Mouse (Mus musculus): ENCODE results near the gene Uchl3. TPM values are rescaled to one million over a fixed set of nuclear protein-coding genes. Genes with fewer than 3 reads are reported as not detected.

Gene Uchl3
- 187 and 189 TPM in 2 replicates for polyA plus RNA-seq (2015; fragmentation: Nextera tagmentation; extraction: Ambion mirVana)

GRCm38 (mm10) chr14:101653581-101654525 is at the start of gene Uchl3:
Uchl3 (plus strand) TSS chr14:101653967.
- H3K9me3 ChIP-seq (ENCODE audit: control insufficient read depth, low read length): no peaks in the 10 kb centered on the region
- H3K4me2 ChIP-seq (replicated peaks; ENCODE audit: low read depth): peak within 1 kb of the TSS; percentile 97
- peak within 1 kb of the TSS; percentile 96 for H3K4me3 ChIP-seq (ENCODE audit: low read depth, low read length)
- DNase-seq (ENCODE audit: low spot score) (peak; percentile 97), ATAC-seq (ENCODE audit: low FRiP score, low TSS enrichment) (peak; percentile 93)
- peak within 1 kb of the TSS; percentile 79 for H3K9ac ChIP-seq (ENCODE audit: low read length)
- under 1% methylated on average over 76 of the region's 81 CpGs for WGBS
- TF ChIP-seq EP300 (optimal IDR thresholded peaks at IDR 0.05) (peak; percentile 49), CTCF (IDR thresholded peaks at IDR 0.05; ENCODE audit: low read depth) (peak; percentile 97)
- no peaks in the 10 kb centered on the region for H3K27me3 ChIP-seq (ENCODE audit: control insufficient read depth, insufficient read depth, low read length)
- no peaks in the 10 kb centered on the region for H3K4me1 ChIP-seq (replicated peaks; ENCODE audit: control insufficient read depth, insufficient read depth)
- H3K27ac ChIP-seq (replicated peaks): peak within 1 kb of the TSS; percentile 79
- H3K36me3 ChIP-seq (ENCODE audit: control insufficient read depth, insufficient read depth, low read length): no peaks in the 10 kb centered on the region

DNA sequence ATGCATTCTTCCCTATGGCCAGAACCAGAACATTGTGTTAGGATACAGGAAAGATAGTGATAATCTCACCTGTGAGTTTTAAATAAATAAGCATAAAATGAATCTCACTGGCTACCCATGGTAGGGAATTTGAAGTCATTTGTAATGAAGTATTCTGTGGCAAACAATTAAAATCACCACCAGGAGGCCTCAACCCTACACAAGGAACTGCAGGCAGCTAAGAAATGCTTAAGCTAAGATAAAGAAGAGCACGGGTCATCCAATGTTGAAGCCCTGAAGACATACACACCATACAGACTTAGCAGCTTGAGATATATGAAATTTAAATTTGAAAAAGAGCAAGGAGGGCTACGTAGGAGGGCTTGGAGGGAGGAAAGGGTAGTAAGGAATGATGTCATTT is 47.9 kb upstream of the Uchl3 start:
- no peak overlapping the region for H3K27ac ChIP-seq (replicated peaks)
- TF ChIP-seq CTCF (IDR thresholded peaks at IDR 0.05; ENCODE audit: low read depth): peak; percentile 65
- TF ChIP-seq EP300 (optimal IDR thresholded peaks at IDR 0.05): no peak
- WGBS: 66% methylated on average over 2 of the region's 2 CpGs
- no peak overlapping the region for H3K9ac ChIP-seq (ENCODE audit: low read length)
- DNase-seq (ENCODE audit: low spot score): no peak
- H3K4me2 ChIP-seq (replicated peaks; ENCODE audit: low read depth): no peak overlapping the region
- no peak overlapping the region for H3K4me3 ChIP-seq (ENCODE audit: low read depth, low read length)
- no peaks in the 10 kb centered on the region for H3K36me3 ChIP-seq (ENCODE audit: control insufficient read depth, insufficient read depth, low read length)
- no peak for ATAC-seq (ENCODE audit: low FRiP score, low TSS enrichment)
- H3K27me3 ChIP-seq (ENCODE audit: control insufficient read depth, insufficient read depth, low read length): no peaks in the 10 kb centered on the region
- H3K9me3 ChIP-seq (ENCODE audit: control insufficient read depth, low read length): no peaks in the 10 kb centered on the region
- no peaks in the 10 kb centered on the region for H3K4me1 ChIP-seq (replicated peaks; ENCODE audit: control insufficient read depth, insufficient read depth)

DNA sequence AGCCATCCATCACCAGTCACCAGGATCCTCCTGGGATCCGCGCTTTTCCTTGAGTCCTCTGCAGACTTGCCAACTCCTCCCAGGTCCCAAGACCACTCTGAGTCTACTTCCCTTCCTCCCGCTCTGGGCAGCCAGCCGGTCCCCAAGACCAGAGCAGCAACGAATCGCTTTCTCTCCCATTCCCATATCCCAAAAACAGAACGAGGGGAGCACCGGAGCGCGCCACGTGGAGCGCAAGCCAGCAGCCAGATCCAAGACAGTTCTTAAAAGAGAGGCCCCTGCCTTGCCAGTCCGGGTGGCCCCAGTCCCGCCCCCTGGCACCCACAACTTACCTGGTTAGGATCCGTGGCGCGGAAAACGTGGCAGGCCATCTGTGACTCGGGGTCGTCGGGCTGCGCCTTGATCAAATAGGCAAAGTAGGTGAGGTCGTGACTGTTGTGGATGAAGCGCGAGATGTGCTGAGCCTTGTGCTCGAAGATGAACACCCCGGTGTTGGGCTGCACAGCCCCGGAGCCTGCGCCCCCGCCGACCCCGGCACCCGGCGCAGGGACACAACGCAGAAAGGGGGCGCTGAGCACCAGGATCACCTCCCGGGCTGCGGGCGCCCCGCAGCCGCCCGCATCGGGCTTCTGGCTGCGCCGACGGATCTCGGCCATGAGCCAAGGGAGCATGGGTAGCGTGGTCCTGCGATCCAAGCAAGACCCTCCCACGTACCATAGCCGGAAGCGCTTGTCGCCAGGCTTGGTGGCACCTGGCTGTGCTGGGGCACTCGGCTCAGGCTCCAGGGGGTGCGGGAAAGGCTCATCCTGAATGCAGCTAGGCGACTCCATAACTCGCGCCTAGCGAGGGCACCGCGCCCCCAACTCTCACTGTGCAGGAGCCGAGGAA is 45.9 kb upstream of the Uchl3 start:
- WGBS: under 1% methylated on average over 62 of the region's 62 CpGs
- H3K27me3 ChIP-seq (ENCODE audit: control insufficient read depth, insufficient read depth, low read length): no peaks in the 10 kb centered on the region
- peak; percentile 34 for DNase-seq (ENCODE audit: low spot score)
- no peaks in the 10 kb centered on the region for H3K9me3 ChIP-seq (ENCODE audit: control insufficient read depth, low read length)
- H3K4me1 ChIP-seq (replicated peaks; ENCODE audit: control insufficient read depth, insufficient read depth): no peaks in the 10 kb centered on the region
- no peaks in the 10 kb centered on the region for H3K36me3 ChIP-seq (ENCODE audit: control insufficient read depth, insufficient read depth, low read length)
- peak; percentile 57 for ATAC-seq (ENCODE audit: low FRiP score, low TSS enrichment)
- peak overlapping the region; percentile 72 for H3K9ac ChIP-seq (ENCODE audit: low read length)
- peak; percentile 25; the same call in 1 of the 2 replicates for TF ChIP-seq CTCF (IDR thresholded peaks at IDR 0.05; ENCODE audit: low read depth)
- TF ChIP-seq EP300 (optimal IDR thresholded peaks at IDR 0.05): no peak
- peak overlapping the region; percentile 53; the same call in 1 of the 2 replicates for H3K27ac ChIP-seq (replicated peaks)
- H3K4me2 ChIP-seq (replicated peaks; ENCODE audit: low read depth): peak overlapping the region; percentile 100
- H3K4me3 ChIP-seq (ENCODE audit: low read depth, low read length): peak overlapping the region; percentile 82

DNA sequence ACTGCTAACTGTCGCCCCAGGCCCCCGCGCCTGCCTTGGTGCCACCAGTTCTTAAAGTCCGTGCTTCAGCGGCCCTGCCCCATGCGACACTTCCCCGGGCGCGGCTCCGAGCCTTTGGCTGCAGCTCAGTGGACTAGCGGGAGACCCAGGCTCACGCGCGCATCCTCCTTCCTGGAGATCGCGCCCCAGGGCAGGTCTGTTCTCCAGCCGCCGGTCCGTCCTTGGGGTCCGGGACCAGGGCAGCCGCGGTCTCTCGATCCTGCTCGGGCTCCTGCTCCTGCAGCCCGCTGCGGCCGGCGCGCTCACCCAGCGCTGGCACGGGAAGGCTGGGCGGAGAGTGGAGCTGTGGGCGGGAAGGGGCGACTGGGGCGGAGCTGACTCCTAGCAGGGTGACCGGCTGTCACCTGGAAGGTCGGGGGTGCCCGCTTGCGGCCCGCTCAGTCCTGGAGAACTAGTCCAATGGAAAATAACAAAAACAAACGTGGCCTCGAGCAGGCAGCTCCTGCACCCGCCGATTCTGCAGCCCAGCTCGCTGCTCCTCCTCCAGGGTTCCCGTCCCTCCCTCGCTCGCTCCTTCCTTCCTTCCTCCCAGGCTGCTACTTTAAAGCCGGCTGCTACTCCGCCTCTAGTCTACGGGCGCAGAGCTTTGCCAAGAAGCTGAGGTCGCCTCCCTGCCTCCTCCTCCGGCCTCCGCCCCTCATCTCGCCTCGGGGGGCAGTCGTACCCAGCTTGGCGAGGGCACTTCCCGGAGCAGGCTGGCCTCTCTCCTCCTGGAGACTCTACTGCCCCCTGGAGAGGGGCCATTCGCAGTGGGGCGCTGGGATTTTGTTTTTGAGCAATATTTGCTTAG is 45.0 kb upstream of the Uchl3 start, which contains the start of gene Tbc1d4:
Tbc1d4 (minus strand) TSS at position 673 of the 850 bp plus-strand sequence.
- DNase-seq (ENCODE audit: low spot score) (peak; percentile 82), ATAC-seq (ENCODE audit: low FRiP score, low TSS enrichment) (peak; percentile 87)
- Histone ChIP-seq H3K9ac (ENCODE audit: low read length) (peak within 1 kb of the TSS; percentile 72), H3K27ac (replicated peaks) (peak within 1 kb of the TSS; percentile 53; the same call in 1 of the 2 replicates), H3K4me3 (ENCODE audit: low read depth, low read length) (peak within 1 kb of the TSS; percentile 82), H3K4me2 (replicated peaks; ENCODE audit: low read depth) (peak within 1 kb of the TSS; percentile 100), H3K9me3 (ENCODE audit: control insufficient read depth, low read length) (no peaks in the 10 kb centered on the region), H3K27me3 (ENCODE audit: control insufficient read depth, insufficient read depth, low read length) (no peaks in the 10 kb centered on the region), H3K4me1 (replicated peaks; ENCODE audit: control insufficient read depth, insufficient read depth) (no peaks in the 10 kb centered on the region), H3K36me3 (ENCODE audit: control insufficient read depth, insufficient read depth, low read length) (no peaks in the 10 kb centered on the region)
- WGBS: under 1% methylated on average over 62 of the region's 62 CpGs
- TF ChIP-seq EP300 (optimal IDR thresholded peaks at IDR 0.05) (no peak), CTCF (IDR thresholded peaks at IDR 0.05; ENCODE audit: low read depth) (peak; percentile 85)

GRCm38 (mm10) chr14:101610701-101611100 is 43.1 kb upstream of the Uchl3 start:
- Histone ChIP-seq H3K27me3 (ENCODE audit: control insufficient read depth, insufficient read depth, low read length) (no peaks in the 10 kb centered on the region), H3K9ac (ENCODE audit: low read length) (no peak overlapping the region), H3K9me3 (ENCODE audit: control insufficient read depth, low read length) (no peaks in the 10 kb centered on the region), H3K4me1 (replicated peaks; ENCODE audit: control insufficient read depth, insufficient read depth) (no peaks in the 10 kb centered on the region), H3K27ac (replicated peaks) (no peak overlapping the region), H3K36me3 (ENCODE audit: control insufficient read depth, insufficient read depth, low read length) (no peaks in the 10 kb centered on the region), H3K4me2 (replicated peaks; ENCODE audit: low read depth) (no peak overlapping the region), H3K4me3 (ENCODE audit: low read depth, low read length) (no peak overlapping the region)
- DNase-seq (ENCODE audit: low spot score) (no peak), ATAC-seq (ENCODE audit: low FRiP score, low TSS enrichment) (no peak)
- TF ChIP-seq CTCF (IDR thresholded peaks at IDR 0.05; ENCODE audit: low read depth) (0 out of 2 replicates have a peak, but pooled peaks have one; percentile 0), EP300 (optimal IDR thresholded peaks at IDR 0.05) (no peak)
- WGBS: 78% methylated on average over 10 of the region's 10 CpGs

Data from stomach, postnatal 0 days (tissue).